Mouse (Mus musculus): ENCODE data around the gene Olfr1150-ps1.

The Olfr1150-ps1 gene

DNA sequence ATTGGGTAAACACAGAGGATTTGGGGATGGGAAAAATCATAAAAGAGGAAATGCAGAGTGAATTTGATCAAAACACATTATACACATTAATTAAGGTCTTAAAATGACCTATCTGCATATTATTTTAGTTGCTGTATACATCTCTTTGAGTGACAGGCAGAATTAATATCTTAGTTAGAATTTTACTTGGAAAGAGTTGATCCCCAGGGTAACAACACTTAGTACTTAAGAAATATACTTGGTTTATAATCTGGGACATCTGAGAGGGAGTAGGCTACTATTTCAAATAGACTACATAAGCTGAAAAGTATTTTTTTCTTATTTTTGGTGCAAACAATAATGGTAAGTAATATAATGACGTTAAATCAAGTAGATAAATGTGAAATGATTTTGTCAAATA, at the start of gene Olfr1150-ps1:
Olfr1150-ps1 (plus strand) TSS at position 301 of the 400 bp plus-strand sequence.
- no peak for DNase-seq

DNA sequence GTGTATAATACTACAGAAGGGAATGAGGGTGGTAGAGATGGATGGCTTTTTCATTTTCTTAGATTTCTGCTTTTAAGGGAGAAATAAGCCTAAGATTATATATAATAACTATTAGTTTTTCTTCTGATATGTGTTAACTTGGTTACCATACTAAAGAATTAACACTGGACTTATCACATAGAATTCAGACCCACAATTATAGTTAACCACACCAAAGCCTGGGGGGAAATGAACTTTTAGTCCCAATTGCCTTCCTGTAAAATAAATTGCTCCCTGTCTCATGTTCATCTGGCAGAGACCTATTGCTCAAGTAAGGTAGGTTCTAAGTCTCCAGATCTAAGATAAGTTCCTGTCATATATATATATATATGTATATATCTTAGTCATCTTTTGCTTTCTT, 43.5 kb upstream of the Olfr1150-ps1 start, which contains the start of gene Olfr1143:
Olfr1143 (plus strand) TSS at position 301 of the 400 bp plus-strand sequence.
- DNase-seq = no peak

DNA sequence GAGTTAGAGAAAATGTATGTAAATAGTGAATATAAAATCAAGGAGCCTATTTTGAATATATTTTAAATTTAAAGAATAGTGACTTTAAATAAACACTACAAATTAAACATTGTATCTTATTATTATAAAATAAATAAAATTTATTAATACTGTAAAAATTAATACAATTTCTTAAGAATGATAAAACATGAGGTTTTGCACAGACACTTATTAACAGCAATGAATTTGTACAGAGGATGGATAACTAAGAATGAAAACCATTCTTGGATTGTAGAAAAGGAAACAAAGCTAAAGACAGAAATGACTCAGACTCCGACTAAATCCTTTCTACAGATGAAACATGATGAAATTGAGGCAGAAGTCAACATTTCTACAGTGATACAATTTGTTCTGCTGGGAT, 34.3 kb upstream of the Olfr1150-ps1 start, which contains the start of gene Olfr1145:
Olfr1145 (plus strand) TSS at position 301 of the 400 bp plus-strand sequence.
- no peak for DNase-seq

DNA sequence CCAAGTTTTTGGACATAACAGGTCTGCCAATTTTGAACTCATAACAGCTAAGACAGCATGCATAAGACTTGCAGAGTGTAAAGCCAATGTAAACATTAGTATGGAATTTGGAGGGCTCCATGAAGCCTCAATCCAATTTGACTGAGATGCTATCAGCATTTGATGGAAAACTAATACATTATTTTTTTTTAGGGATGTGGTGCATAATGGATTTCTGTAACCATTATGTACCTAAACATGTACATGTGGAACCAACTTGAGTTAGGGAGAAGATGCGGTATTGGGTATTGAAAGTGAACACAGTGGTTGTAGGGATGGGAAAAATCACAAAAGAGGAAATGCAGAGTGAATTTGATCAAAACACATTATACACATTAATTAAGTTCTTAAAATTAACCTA, 13.6 kb upstream of the Olfr1150-ps1 start, which contains the start of gene Olfr1148:
Olfr1148 (plus strand) TSS at position 301 of the 400 bp plus-strand sequence.
- DNase-seq = no peak

DNA sequence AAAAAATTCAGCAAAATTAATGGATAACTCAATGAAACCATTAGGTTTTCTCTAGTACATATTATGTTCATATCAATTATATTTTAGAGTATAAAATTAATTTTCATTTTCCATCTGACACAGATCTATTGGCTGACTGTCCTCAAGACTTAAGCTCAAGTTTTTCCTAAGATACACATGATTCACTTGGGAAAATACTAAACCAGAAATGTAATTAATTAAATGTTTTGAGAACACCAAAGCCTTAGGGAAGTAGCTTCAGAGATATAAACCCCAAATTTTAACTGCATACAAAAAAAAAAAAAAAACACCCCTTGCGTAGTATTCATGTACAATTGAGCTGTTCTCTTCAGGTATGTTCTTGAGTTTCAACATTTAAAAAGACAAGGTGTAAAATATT, 11.8 kb downstream of the Olfr1150-ps1 start, which contains the start of gene Olfr1151:
Olfr1151 (plus strand) TSS at position 301 of the 400 bp plus-strand sequence.
- no peak for DNase-seq

DNA sequence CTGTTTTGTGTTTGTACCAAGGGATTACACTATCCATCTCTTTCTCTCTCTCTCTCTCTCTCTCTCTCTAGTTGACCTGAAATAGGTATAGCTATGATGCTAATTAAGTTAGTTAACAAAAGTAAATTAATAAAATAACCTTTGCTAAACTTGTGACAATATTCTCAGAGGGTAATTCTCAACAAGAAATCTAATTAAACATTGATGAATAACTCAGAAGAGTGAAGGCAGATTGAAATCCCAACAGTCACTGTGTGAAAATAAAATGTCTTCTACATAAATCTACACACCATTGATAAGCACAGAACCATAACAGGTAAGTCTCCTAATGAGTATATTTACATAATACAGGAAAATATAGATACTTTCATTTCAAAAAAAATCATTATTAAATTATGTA, 22.4 kb downstream of the Olfr1150-ps1 start, which contains the start of gene Olfr1152:
Olfr1152 (plus strand) TSS at position 301 of the 400 bp plus-strand sequence.
- DNase-seq = no peak

DNA sequence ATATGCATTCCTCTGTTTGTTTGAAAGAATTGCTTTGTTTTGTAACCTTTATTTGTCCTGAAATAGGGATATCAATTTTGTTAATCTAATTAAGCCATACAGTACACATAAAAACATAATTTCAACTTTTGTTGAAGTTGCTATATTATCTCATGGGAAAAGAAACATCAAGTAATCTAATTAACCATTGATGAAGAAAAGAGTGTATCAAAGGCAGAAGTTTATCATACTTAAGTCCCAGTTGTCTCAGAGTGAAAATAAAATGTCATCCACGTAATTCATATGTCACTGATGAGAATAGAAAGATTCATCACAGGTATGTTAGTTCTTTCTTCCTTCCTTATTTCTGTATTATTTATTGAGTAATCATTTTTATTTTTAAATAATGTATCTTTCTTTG, 50.9 kb downstream of the Olfr1150-ps1 start, which contains the start of gene Olfr1153:
Olfr1153 (plus strand) TSS at position 301 of the 400 bp plus-strand sequence.
- no peak for DNase-seq
